Comparison of ENCODE assay signal across 10 mouse cellular contexts in genomic region chr9:45371337-45371707, GRCm38 (mm10). TPM values are rescaled to one million over a fixed set of nuclear protein-coding genes. Genes with fewer than 3 reads are reported as not detected.
DNase-seq lines count a peak whose midpoint lies in the region; ATAC-seq lines count a peak whose summit lies in the region.
"Had no signal": no experiment of that assay in that cellular context is flagged by ENCODE, and none has a peak within 500 bp of the region (broad histone marks: within the 10 kb centered on the region; RNA-seq: fewer than 3 reads in every experiment).

No protein-coding gene starts in this region.

- H3K9ac ChIP-seq in kidney, embryonic 16.5 days (replicated peaks; ENCODE audit: low read length) = peak overlapping the region; percentile 76
- H3K9ac ChIP-seq in embryonic facial prominence, embryonic 11.5 days (replicated peaks; ENCODE audit: low read length) = peak overlapping the region; percentile 82
- peak overlapping the region; percentile 85 for H3K9ac ChIP-seq in hindbrain, embryonic 16.5 days (ENCODE audit: low read depth, low read length)
- peak overlapping the region; percentile 65 for H3K9ac ChIP-seq in neural tube, embryonic 12.5 days

- H3K4me2 ChIP-seq in kidney, embryonic 16.5 days (replicated peaks; ENCODE audit: low read depth, low read length) = peak overlapping the region; percentile 78
- H3K4me2 ChIP-seq in embryonic facial prominence, embryonic 11.5 days (ENCODE audit: low read depth, low read length) = peak overlapping the region; percentile 85
- H3K4me2 ChIP-seq in hindbrain, embryonic 16.5 days (ENCODE audit: low read length) = peak overlapping the region; percentile 84
- H3K4me2 ChIP-seq in neural tube, embryonic 12.5 days (replicated peaks) = peak overlapping the region; percentile 86

- peak overlapping the region; percentile 67 for H3K4me3 ChIP-seq in kidney, embryonic 16.5 days (ENCODE audit: low read length)
- peak overlapping the region; percentile 75 for H3K4me3 ChIP-seq in embryonic facial prominence, embryonic 11.5 days (ENCODE audit: low read depth, low read length)
- H3K4me3 ChIP-seq in hindbrain, embryonic 16.5 days (ENCODE audit: low read length) = peak overlapping the region; percentile 78
- H3K4me3 ChIP-seq in neural tube, embryonic 12.5 days = peak overlapping the region; percentile 66

- 26% methylated on average over 2 of the region's 2 CpGs for WGBS in kidney, embryonic 16.5 days
- WGBS in embryonic facial prominence, embryonic 11.5 days = 30% methylated on average over 2 of the region's 2 CpGs
- WGBS in hindbrain, embryonic 16.5 days = 0% methylated on average over 2 of the region's 2 CpGs
- 5% methylated on average over 2 of the region's 2 CpGs for WGBS in neural tube, embryonic 12.5 days

- H3K4me1 ChIP-seq in kidney, embryonic 16.5 days (ENCODE audit: insufficient read depth, low read length) = peaks cover 36% of the 10 kb centered on the region
- H3K4me1 ChIP-seq in embryonic facial prominence, embryonic 11.5 days (ENCODE audit: control insufficient read depth, insufficient read depth, low read length) = no peaks in the 10 kb centered on the region; the same call in 1 of the 2 replicates
- H3K4me1 ChIP-seq in hindbrain, embryonic 16.5 days (ENCODE audit: control insufficient read depth, insufficient read depth, low read depth, low read length) = peaks cover 23% of the 10 kb centered on the region
- H3K4me1 ChIP-seq in neural tube, embryonic 12.5 days = peaks cover 26% of the 10 kb centered on the region

- no peaks in the 10 kb centered on the region for H3K27me3 ChIP-seq in kidney, embryonic 16.5 days (ENCODE audit: insufficient read depth, low read length)
- H3K27me3 ChIP-seq in embryonic facial prominence, embryonic 11.5 days (ENCODE audit: control insufficient read depth, insufficient read depth, low read length) = no peaks in the 10 kb centered on the region
- no peaks in the 10 kb centered on the region for H3K27me3 ChIP-seq in hindbrain, embryonic 16.5 days (replicated peaks; ENCODE audit: control insufficient read depth, insufficient read depth, low read length)
- peaks cover 5% of the 10 kb centered on the region; the same call in 1 of the 2 replicates for H3K27me3 ChIP-seq in neural tube, embryonic 12.5 days (replicated peaks)

- H3K27ac ChIP-seq in kidney, embryonic 16.5 days (ENCODE audit: low read length) = no peak overlapping the region
- H3K27ac ChIP-seq in embryonic facial prominence, embryonic 11.5 days (replicated peaks; ENCODE audit: low read depth, low read length) = no peak overlapping the region
- peak overlapping the region; percentile 88 for H3K27ac ChIP-seq in hindbrain, embryonic 16.5 days (ENCODE audit: low read depth, low read length)
- H3K27ac ChIP-seq in neural tube, embryonic 12.5 days = no peak overlapping the region

- DNase-seq in kidney, adult 18-20 months = no peak
- peak; percentile 68 for DNase-seq in embryonic facial prominence, embryonic 11.5 days (ENCODE audit: low spot score)
- DNase-seq in yolk sac, embryonic 10.5 days (ENCODE audit: low spot score) = no peak
- DNase-seq in frontal cortex, postnatal 25 days (ENCODE audit: low spot score in 2 of 2) = no peak

- H3K9me3 ChIP-seq in kidney, embryonic 16.5 days (ENCODE audit: low read length) = no peaks in the 10 kb centered on the region
- no peaks in the 10 kb centered on the region for H3K9me3 ChIP-seq in embryonic facial prominence, embryonic 11.5 days (replicated peaks; ENCODE audit: control insufficient read depth, low read length)
- H3K9me3 ChIP-seq in hindbrain, embryonic 16.5 days (ENCODE audit: control insufficient read depth, low read length) = no peaks in the 10 kb centered on the region
- H3K9me3 ChIP-seq in neural tube, embryonic 12.5 days = no peaks in the 10 kb centered on the region

- no peak for ATAC-seq in kidney, embryonic 16.5 days (ENCODE audit: low FRiP score, low TSS enrichment)
- ATAC-seq in embryonic facial prominence, embryonic 11.5 days (replicated peaks; ENCODE audit: insufficient number of reproducible peaks, low FRiP score, low TSS enrichment, low read depth) = no peak
- ATAC-seq in hindbrain, embryonic 16.5 days = peak; percentile 29
- peak; percentile 46 for ATAC-seq in neural tube, embryonic 12.5 days (ENCODE audit: low FRiP score, low read depth)
- ATAC-seq in megakaryocyte, adult 5-6 weeks (ENCODE audit: poor library complexity, severe bottlenecking) = no peak
- ATAC-seq: Patski had no signal

- H3K36me3 ChIP-seq in kidney, embryonic 16.5 days (ENCODE audit: insufficient read depth, low read length) = no peaks in the 10 kb centered on the region
- H3K36me3 ChIP-seq in embryonic facial prominence, embryonic 11.5 days (replicated peaks; ENCODE audit: control insufficient read depth, insufficient read depth, low read depth, low read length) = no peaks in the 10 kb centered on the region
- H3K36me3 ChIP-seq in hindbrain, embryonic 16.5 days (ENCODE audit: control insufficient read depth, insufficient read depth, low read length) = no peaks in the 10 kb centered on the region
- H3K36me3 ChIP-seq in neural tube, embryonic 12.5 days = no peaks in the 10 kb centered on the region

RNA-seq across cellular contexts. Expression of gene Fxyd6, which starts 1.3 kb away (rescaled TPM):
- 184 and 189 TPM in 2 replicates for polyA plus RNA-seq in kidney, embryonic 16.5 days (2015; fragmentation: Nextera tagmentation; extraction: Ambion mirVana)
- 83.0 and 93.1 TPM in 2 replicates for polyA plus RNA-seq in embryonic facial prominence, embryonic 11.5 days (2014; fragmentation: Nextera tagmentation; extraction: Ambion mirVana)
- polyA plus RNA-seq in hindbrain, embryonic 16.5 days (2015; fragmentation: Nextera tagmentation; extraction: Ambion mirVana) = 679 and 766 TPM in 2 replicates
- polyA plus RNA-seq in neural tube, embryonic 12.5 days (2016; fragmentation: Nextera tagmentation; extraction: Ambion mirVana) = 186 and 199 TPM in 2 replicates
- 0.11 TPM in 1 of 2 replicates, not detected in the other for total RNA-seq in megakaryocyte, adult 5-6 weeks (2015)
- total RNA-seq in megakaryocyte, adult 5-6 weeks (2017) = not detected in 2 replicates

RNA-seq across cellular contexts. Expression of gene Fxyd2, which starts 28.1 kb away (rescaled TPM):
- 746 and 828 TPM in 2 replicates for polyA plus RNA-seq in kidney, embryonic 16.5 days (2015; fragmentation: Nextera tagmentation; extraction: Ambion mirVana)
- polyA plus RNA-seq in embryonic facial prominence, embryonic 11.5 days (2014; fragmentation: Nextera tagmentation; extraction: Ambion mirVana) = 1.7 and 1.9 TPM in 2 replicates
- 11.7 and 15.7 TPM in 2 replicates for polyA plus RNA-seq in hindbrain, embryonic 16.5 days (2015; fragmentation: Nextera tagmentation; extraction: Ambion mirVana)
- polyA plus RNA-seq in neural tube, embryonic 12.5 days (2016; fragmentation: Nextera tagmentation; extraction: Ambion mirVana) = 1.8 and 2.2 TPM in 2 replicates
- total RNA-seq in megakaryocyte, adult 5-6 weeks (2015) = not detected in 2 replicates
- total RNA-seq in megakaryocyte, adult 5-6 weeks (2017) = not detected in 2 replicates
- total RNA-seq: liver, adult 2 months had no signal

RNA-seq across cellular contexts. Expression of gene Tmprss13, which starts 52.4 kb away (rescaled TPM):
- 0.33 and 0.36 TPM in 2 replicates for polyA plus RNA-seq in kidney, embryonic 16.5 days (2015; fragmentation: Nextera tagmentation; extraction: Ambion mirVana)
- 0.55 and 0.74 TPM in 2 replicates for polyA plus RNA-seq in embryonic facial prominence, embryonic 11.5 days (2014; fragmentation: Nextera tagmentation; extraction: Ambion mirVana)
- 0.06 TPM in 1 of 2 replicates, not detected in the other for polyA plus RNA-seq in hindbrain, embryonic 16.5 days (2015; fragmentation: Nextera tagmentation; extraction: Ambion mirVana)
- 0.05 and 0.10 TPM in 2 replicates for polyA plus RNA-seq in neural tube, embryonic 12.5 days (2016; fragmentation: Nextera tagmentation; extraction: Ambion mirVana)
- not detected in 2 replicates for total RNA-seq in megakaryocyte, adult 5-6 weeks (2015)
- 0.15 TPM in 1 of 2 replicates, not detected in the other for total RNA-seq in megakaryocyte, adult 5-6 weeks (2017)
- total RNA-seq: liver, adult 2 months had no signal
- polyA plus RNA-seq: liver, adult 2 months; Patski had no signal

RNA-seq across cellular contexts. Expression of gene Dscaml1, which starts 55.1 kb away (rescaled TPM):
- polyA plus RNA-seq in kidney, embryonic 16.5 days (2015; fragmentation: Nextera tagmentation; extraction: Ambion mirVana) = 0.17 and 0.37 TPM in 2 replicates
- polyA plus RNA-seq in embryonic facial prominence, embryonic 11.5 days (2014; fragmentation: Nextera tagmentation; extraction: Ambion mirVana) = 0.76 and 0.86 TPM in 2 replicates
- 10.8 and 17.7 TPM in 2 replicates for polyA plus RNA-seq in hindbrain, embryonic 16.5 days (2015; fragmentation: Nextera tagmentation; extraction: Ambion mirVana)
- polyA plus RNA-seq in neural tube, embryonic 12.5 days (2016; fragmentation: Nextera tagmentation; extraction: Ambion mirVana) = 6.4 and 6.5 TPM in 2 replicates
- total RNA-seq in megakaryocyte, adult 5-6 weeks (2015) = not detected in 2 replicates
- total RNA-seq in megakaryocyte, adult 5-6 weeks (2017) = not detected in 2 replicates

Comparison
In these comparisons a context has a peak if more than half of its experiments do, and no peak if none do; other contexts are left out.
1. ATAC-seq: peak in hindbrain, embryonic 16.5 days (single experiment) and neural tube, embryonic 12.5 days (single experiment); none in kidney, embryonic 16.5 days (single experiment), embryonic facial prominence, embryonic 11.5 days (single experiment) and megakaryocyte, adult 5-6 weeks (single experiment).
2. RNA of gene Fxyd2, which starts 28.1 kb away (polyA plus RNA-seq): 746 to 828 TPM in kidney, embryonic 16.5 days; 11.7 to 15.7 TPM in hindbrain, embryonic 16.5 days, 1.8 to 2.2 TPM in neural tube, embryonic 12.5 days and 1.7 to 1.9 TPM in embryonic facial prominence, embryonic 11.5 days; every median in the first group is over 10 times any median in the second.
3. Peak in every context shown above with its lines, with median percentiles within 50 percentile points of each other: H3K4me2 ChIP-seq, H3K4me3 ChIP-seq and H3K9ac ChIP-seq.